Mouse (Mus musculus) ES-Bruce4 (cell line): ENCODE measurements around the gene Snap29.

Experiments
- EP300 ChIP-seq: IDR thresholded peaks from 2 replicates; pipeline ENCODE4 v1.6.1; 2011; ENCODE audit warnings: low read depth, low read length; ENCODE audit not compliant: insufficient read depth
- POLR2A ChIP-seq: IDR thresholded peaks from one replicate; pipeline ENCODE4 v1.8.1; 2011; ENCODE audit warnings: low read length; ENCODE audit not compliant: insufficient read depth

DNA sequence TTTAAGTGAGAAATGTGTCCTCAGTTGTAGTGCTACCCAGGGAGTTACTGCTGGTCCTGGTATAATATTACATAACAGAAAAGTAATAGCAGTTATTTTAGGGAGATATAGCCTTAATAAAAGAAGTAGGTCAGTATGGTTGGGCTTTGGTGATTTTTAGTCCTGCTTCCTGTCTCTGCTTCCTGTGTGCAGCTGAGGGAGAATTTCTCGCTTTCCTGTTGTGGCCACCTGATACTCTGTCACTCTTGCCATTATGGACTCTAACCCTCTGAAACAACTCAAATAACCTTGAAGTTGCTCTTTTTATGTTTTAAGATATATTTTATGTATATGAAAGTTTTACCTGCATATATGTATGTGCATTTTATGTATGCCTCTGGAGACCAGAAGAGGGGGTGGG is 55.8 kb downstream of the Snap29 start:
- TF ChIP-seq EP300, result no peak
- TF ChIP-seq POLR2A, result no peak
